Mouse (Mus musculus) hindlimb bud, embryonic 11.5 days (tissue): ENCODE measurements at regions not wholly inside any gene's neighbourhood (a gene's known extent, or its start where the extent isn't known, plus 50 kb on each side); places are given as distances from the start of the nearest gene placed in this dataset.

ENCODE experiments used
- DNase-seq: peaks from one replicate; pipeline ENCODE4 v3.0.0-alpha.2; 2012; ENCODE audit warnings: low read depth, low spot score; ENCODE audit errors: extremely low spot score

DNA sequence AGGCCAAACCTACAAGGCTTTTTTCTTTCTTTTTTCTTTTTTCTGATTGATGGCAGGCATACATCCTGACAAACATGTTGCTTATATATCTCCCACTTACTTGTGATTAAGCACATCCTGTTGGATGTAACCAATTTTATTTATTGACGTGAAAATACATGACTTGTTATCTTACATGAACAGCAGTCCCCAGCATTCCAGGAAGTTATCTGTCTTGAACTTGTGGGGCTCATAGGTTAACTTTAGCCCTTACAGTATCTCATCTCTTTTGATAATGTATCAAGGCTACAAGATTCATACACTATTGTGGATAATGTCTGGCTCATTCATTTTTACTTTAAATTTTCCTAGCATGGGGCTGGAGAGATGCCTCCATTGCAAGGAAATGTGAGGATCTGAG lies 852.0 kb upstream of the Agtr1b start:
- no peak for DNase-seq

DNA sequence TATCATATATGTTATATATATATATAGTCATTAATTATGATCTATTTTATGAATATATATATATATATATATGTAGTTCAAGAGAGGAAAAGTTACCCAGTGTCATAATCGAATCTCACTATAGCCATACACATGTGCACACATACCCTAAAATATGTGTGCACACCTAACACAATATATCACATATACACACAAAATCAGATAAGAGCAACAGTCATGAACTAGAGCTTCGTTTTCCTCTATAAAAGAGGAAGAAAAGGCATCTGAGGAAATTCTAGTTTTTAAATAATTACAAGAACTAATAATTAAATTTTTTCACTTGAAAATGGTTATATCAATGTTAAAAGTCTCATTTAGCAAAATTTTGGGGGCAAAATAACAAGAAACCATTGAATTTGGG lies 835.3 kb upstream of the Tbl1xr1 start:
- no peak for DNase-seq

DNA sequence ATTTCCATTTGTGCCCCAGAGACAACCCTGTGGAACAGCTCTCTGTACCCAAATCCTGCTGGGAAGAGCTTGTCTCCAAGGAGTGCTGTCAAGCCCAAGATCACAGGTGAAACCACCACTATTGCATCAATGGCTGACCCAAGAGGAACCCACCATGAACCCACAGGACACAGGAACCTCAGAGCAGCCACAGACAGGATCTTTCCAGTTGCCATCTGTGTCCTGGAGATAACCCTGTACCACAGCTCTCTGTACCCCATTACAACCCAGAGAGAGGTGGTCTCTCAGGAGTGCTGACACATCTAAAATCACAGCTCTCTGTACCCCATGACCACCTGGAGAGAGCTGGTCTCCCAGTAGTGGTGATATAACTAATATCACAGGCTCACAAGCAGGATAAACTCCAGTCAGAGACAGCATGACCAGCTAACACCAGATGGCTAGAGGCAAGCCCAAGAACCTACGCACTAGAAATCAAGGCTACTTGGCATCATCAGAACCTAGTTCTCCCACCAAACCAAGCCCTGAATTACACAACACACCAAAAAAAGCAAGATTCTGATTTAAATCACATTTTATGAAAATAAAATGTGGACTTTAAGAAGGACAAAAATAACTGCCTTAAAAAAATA lies 820.2 kb upstream of the Tbl1xr1 start:
- no peak for DNase-seq

GRCm38 (mm10) chr3:21263317-21263716 lies 813.1 kb upstream of the Tbl1xr1 start:
- DNase-seq = no peak

- DNase-seq = no peak
Observed at GRCm38 (mm10) chr3:21265491-21265890, 811.0 kb upstream of the Tbl1xr1 start.

GRCm38 (mm10) chr3:21268429-21269129 lies 807.9 kb upstream of the Tbl1xr1 start:
- no peak for DNase-seq

GRCm38 (mm10) chr3:21269130-21269440 lies 807.4 kb upstream of the Tbl1xr1 start:
- DNase-seq = no peak

DNA sequence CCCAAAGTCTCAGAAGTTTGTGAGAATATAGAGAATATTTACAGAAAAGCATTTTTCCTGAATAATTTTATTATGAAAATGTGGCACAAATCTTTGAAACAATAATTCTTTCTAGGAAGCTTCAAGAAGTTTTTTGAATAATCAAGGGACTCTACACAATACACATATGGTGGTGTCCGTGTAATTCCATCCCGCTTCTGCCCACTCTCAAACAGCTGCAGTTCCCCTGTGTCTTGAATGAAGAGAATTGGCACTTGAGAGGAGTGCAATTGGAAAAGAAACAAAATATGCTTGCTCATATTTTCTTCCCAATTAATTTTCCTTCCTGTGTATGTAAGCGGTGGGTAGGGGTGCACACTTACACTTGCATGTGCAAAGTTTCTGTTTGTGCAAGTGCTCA lies 805.7 kb upstream of the Tbl1xr1 start:
- no peak for DNase-seq

GRCm38 (mm10) chr3:21272219-21272618 lies 804.2 kb upstream of the Tbl1xr1 start:
- no peak for DNase-seq

GRCm38 (mm10) chr3:21292774-21293173 lies 783.7 kb upstream of the Tbl1xr1 start:
- DNase-seq = no peak

DNA sequence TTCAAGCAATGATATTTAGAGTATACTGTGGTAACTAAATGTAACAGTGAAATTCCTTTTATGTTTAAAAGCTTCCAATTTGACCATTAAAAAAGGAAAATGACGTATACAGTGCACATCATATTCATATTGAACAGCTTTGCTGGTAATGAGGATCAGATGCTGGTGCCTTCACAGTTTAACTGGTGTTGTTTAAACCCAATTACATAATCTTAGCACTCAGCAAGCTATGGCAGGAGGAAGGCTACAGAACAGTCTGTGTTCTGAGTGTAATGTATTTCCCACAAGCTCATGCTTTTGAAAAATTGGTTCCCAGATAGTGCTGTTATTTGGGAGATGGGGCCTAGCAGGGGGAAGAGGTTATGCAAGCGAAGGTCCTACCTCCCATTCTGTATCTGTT lies 783.1 kb upstream of the Tbl1xr1 start:
- DNase-seq = no peak

DNA sequence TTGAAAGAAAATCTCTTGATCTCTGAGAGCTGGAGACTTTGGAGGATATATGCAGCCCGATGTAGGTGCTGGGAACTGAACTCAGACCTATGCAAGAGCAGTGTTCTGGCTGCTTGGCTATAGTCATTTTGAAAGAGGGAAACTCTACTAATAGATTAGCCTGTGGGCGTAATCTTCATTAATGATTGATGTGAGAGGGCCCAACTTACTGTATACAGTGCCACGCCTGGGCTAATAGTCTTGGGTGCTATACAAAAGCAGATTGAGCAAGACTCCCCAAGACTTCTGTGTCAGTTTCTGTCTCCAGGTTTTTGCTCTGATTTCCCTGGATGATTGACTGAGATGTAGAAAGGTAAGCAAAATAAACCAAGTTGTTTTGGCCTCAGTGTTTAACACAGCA lies 781.7 kb upstream of the Tbl1xr1 start:
- no peak for DNase-seq

DNA sequence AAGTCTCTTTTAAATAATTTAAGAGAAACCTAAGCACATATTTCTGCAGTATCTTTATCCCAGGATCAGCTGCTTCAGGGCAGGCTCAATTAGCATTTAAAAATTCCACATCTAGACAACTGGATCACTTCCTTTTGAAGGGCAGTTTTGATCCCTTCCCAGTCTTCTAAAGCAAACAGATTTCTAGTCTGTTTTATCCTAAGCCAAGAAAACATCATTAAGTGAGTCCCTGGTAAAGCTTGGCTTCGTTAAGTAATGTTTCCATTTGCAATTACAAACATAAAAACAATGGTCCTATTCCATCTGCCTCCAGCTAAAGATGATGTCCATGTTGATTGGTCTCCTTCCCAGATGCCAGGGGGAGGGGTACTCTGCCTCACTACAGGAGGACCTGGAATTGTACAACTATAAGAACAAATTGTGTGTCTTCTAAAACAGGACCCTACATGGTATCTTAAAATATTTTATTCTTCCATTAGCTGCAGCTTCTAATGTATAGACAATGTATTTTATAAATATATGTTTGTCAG lies 779.8 kb upstream of the Tbl1xr1 start:
- DNase-seq = no peak

- DNase-seq = no peak
Observed at GRCm38 (mm10) chr3:21325329-21325896, 751.0 kb upstream of the Tbl1xr1 start.

GRCm38 (mm10) chr3:21341916-21342315 lies 734.5 kb upstream of the Tbl1xr1 start:
- DNase-seq = no peak

GRCm38 (mm10) chr3:21343095-21343494 lies 733.4 kb upstream of the Tbl1xr1 start:
- no peak for DNase-seq

GRCm38 (mm10) chr3:21349421-21349820 lies 727.0 kb upstream of the Tbl1xr1 start:
- no peak for DNase-seq

DNA sequence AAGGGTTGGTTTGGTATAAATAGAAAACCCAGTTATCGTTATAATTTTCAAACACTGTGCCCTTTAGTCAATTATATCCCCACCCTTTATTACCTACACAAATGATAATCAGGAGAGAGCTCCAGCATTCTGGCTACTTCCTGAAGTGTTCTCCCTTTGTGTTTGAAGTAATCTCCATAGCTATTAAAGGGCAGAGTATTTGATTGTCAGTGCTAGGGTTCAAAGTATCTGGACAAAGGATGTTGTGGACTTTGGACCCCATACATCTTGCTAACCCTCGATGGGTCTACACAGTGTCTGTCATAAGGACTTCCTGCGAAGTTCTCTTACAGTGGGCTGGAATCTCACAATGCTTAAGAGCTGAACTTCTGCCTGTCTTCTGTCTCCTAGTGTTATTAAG lies 720.3 kb upstream of the Tbl1xr1 start:
- no peak for DNase-seq

DNA sequence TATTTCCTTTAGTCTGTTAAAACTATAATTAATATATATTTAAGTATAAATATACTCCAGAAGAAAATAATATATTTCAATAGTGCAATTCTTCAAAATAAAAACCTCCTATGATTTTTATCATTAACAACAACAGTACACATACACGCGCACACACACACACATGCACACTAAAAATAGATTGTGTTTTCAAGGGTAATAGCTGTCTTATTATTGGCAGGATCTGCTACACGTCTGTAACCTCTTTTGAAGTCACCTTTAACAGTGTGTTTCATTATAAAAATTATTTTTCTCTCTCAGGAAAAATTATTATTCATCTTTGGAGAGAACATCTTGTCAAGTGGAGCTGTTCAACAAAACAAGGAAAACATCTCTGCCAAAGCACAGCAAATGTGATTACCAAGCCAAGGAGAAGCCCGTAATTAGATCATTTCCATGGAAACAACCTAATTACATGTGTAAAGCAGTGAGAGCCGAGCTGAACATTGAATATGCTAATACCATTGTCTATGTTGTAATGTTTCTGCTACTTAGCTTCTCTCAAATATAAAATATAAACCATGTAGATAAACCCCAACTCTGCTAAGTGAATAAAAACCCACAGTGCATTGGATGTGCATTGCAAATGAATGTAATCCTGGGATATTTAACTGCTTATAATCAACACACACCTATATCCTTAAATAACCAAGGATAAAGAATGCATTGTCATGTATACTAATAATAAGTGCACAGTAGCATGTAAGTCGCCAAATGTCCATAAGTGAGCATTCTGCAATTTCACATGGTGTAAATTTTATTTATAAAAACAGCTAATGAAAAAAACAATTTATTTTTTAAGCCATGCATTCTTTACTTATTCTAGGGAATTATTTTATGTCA lies 719.4 kb upstream of the Tbl1xr1 start:
- no peak for DNase-seq

GRCm38 (mm10) chr3:21358068-21358467 lies 718.4 kb upstream of the Tbl1xr1 start:
- no peak for DNase-seq

- no peak for DNase-seq
Observed at GRCm38 (mm10) chr3:21361069-21361468, 715.4 kb upstream of the Tbl1xr1 start.
